Mouse (Mus musculus) MEL-GATA-1-ER (cell line): Measurements from ENCODE around the gene Ndufaf3.

Experiments
- DNase-seq: peaks from one replicate; pipeline ENCODE4 v3.0.0-alpha.2; 2012; ENCODE audit warnings: low read depth; ENCODE audit errors: extremely low read depth

Ndufaf3 gene

GRCm38 (mm10) chr9:108573774-108574690, 6.8 kb upstream of the Ndufaf3 start:
- DNase-seq, result no peak

- no peak for DNase-seq
These were observed 5.1 kb upstream of the Ndufaf3 start for GRCm38 (mm10) chr9:108572321-108572720.

- DNase-seq, result no peak
These were observed 4.3 kb upstream of the Ndufaf3 start for GRCm38 (mm10) chr9:108571401-108571973.

GRCm38 (mm10) chr9:108570207-108570896, 3.1 kb upstream of the Ndufaf3 start:
- DNase-seq, result peak; percentile 73

GRCm38 (mm10) chr9:108569381-108570206, 2.4 kb upstream of the Ndufaf3 start, which contains the start of gene Dalrd3:
Gene Dalrd3, plus strand, starts transcription at chr9:108569886.
- peak; percentile 95 for DNase-seq

- DNase-seq, result no peak
These were observed 1.3 kb upstream of the Ndufaf3 start for GRCm38 (mm10) chr9:108568511-108568921.

GRCm38 (mm10) chr9:108567931-108568419, 741 bp upstream of the Ndufaf3 start:
- peak; percentile 41 for DNase-seq

- no peak for DNase-seq
These were observed 1.1 kb downstream of the Ndufaf3 start for GRCm38 (mm10) chr9:108565881-108566814.

GRCm38 (mm10) chr9:108564131-108564530, 3.1 kb downstream of the Ndufaf3 start:
- DNase-seq, result no peak

GRCm38 (mm10) chr9:108563671-108564070, 3.6 kb downstream of the Ndufaf3 start:
- no peak for DNase-seq

- peak; percentile 97 for DNase-seq
These were observed 6.9 kb downstream of the Ndufaf3 start, which contains the start of gene Impdh2 for GRCm38 (mm10) chr9:108560227-108560841. Gene Impdh2, plus strand, starts transcription at chr9:108560286.

- DNase-seq, result no peak
These were observed 8.1 kb downstream of the Ndufaf3 start for GRCm38 (mm10) chr9:108559169-108559568.

- DNase-seq, result no peak
These were observed 20.4 kb downstream of the Ndufaf3 start for GRCm38 (mm10) chr9:108546875-108547274.

- DNase-seq, result no peak
These were observed 21.2 kb downstream of the Ndufaf3 start for GRCm38 (mm10) chr9:108545986-108546385.

GRCm38 (mm10) chr9:108540846-108541245, 26.4 kb downstream of the Ndufaf3 start:
- no peak for DNase-seq

GRCm38 (mm10) chr9:108531496-108531895, 35.7 kb downstream of the Ndufaf3 start:
- DNase-seq, result no peak

GRCm38 (mm10) chr9:108530954-108531353, 36.3 kb downstream of the Ndufaf3 start:
- no peak for DNase-seq

- DNase-seq, result no peak
These were observed 41.8 kb downstream of the Ndufaf3 start for GRCm38 (mm10) chr9:108525400-108525799.

- no peak for DNase-seq
These were observed 43.9 kb downstream of the Ndufaf3 start for GRCm38 (mm10) chr9:108523341-108523740.
